Mouse (Mus musculus): ENCODE measurements around the gene Dars2. TPM values are rescaled to one million over a fixed set of nuclear protein-coding genes. Genes with fewer than 3 reads are reported as not detected.
"Not testable (repeated sequence)": the region's sequence is repeated elsewhere in the genome, so short reads cannot be mapped to it uniquely, and the experiment has no call there.

Gene Dars2
- polyA plus RNA-seq, 1 experiment from 2014 or later = 8.5 TPM

DNA sequence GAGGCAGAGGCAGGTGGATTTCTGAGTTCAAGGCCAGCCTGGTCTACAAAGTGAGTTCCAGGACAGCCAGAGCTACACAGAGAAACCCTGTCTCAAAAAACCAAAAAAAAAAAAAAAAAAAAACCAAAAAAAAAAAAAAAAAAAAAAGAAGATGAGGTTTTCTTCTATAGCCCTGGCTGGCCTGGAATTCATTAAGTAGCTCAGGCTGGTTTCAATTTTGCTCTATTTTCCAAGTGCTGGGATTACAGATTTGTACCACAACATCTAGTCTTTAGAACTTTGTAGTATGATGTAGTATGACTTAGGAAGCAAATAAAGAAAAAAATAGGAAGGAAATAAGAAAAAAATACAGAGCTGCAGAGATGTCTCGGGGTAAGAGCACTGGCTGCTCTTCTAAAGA lies 42.0 kb downstream of the Dars2 start:
- H3K36me3 ChIP-seq (ENCODE audit: inconsistent target); H3K27ac ChIP-seq; H3K79me2 ChIP-seq (ENCODE audit: inconsistent target); H3K4me3 ChIP-seq (ENCODE audit: inconsistent target): not testable (repeated sequence)
- WGBS (ENCODE audit: missing documents) = 64% methylated on average over 1 of the region's 1 CpGs

DNA sequence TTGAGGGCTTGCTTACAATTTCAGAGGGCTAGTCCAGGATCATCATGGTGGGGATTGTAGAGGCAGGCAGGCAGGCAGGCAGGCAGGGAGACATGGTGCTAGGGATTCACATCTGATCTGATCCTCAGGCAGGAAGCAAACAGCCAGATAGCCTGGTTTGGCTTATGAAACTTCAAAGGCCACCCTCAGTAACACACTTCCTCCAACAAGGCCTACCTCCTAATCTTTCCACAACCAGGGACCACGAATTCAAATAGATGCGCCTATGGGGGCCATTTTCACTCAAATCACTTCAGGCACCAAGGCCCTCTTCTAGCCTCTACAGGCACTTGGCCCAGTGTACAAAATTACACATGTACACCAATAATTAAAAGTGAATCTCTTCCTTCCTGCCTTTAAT lies 43.3 kb downstream of the Dars2 start:
- Histone ChIP-seq H3K4me3 (ENCODE audit: inconsistent target) (no peak overlapping the region), H3K36me3 (ENCODE audit: inconsistent target) (peaks cover 8% of the 10 kb centered on the region; the same call in 1 of the 2 replicates), H3K79me2 (ENCODE audit: inconsistent target) (no peaks in the 10 kb centered on the region), H3K27ac (no peak overlapping the region)
- WGBS (ENCODE audit: missing documents) = 78% methylated on average over 2 of the region's 2 CpGs

DNA sequence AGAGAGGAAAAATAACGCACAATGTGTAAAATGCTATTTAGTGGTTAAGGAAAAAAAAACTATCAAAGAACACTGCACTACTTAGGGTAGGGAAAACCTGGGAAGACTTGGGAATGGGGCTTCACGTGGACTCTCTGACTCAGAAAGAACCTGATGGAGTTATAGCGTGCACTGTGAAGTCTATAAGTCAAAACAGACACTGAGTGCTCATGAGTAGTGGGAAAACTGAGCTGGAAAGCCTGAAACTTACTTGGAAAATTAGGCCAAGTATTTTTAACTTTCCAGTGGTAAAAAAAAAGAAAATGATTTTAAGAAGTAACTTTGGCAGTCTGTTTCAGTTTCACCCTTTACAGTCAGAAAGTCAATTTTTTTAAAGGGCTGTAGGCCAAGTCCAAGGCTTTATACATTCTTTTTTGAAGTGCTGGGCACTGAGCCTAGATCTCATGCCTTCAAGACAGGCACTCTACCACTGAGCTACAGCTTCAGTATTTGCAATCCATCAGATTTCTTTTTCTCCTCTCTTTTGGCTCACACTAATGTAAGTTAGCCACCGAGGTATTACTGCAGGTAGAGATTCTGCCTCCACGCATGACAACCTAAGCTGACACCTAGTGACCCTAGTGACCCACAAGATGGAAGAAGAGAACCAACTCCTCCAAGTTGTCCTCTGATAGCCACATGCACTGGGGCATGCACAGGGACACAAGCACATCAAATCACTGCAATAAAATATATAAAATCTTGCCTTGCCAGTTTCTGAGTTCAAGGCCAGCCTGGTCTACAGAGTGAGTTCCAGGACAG lies 44.8 kb downstream of the Dars2 start:
- WGBS (ENCODE audit: missing documents) = 94% methylated on average over 5 of the region's 5 CpGs
- H3K36me3 ChIP-seq (ENCODE audit: inconsistent target) = peaks cover 5% of the 10 kb centered on the region; the same call in 1 of the 2 replicates
- H3K27ac ChIP-seq = no peak overlapping the region
- no peaks in the 10 kb centered on the region for H3K79me2 ChIP-seq (ENCODE audit: inconsistent target)
- no peak overlapping the region for H3K4me3 ChIP-seq (ENCODE audit: inconsistent target)

DNA sequence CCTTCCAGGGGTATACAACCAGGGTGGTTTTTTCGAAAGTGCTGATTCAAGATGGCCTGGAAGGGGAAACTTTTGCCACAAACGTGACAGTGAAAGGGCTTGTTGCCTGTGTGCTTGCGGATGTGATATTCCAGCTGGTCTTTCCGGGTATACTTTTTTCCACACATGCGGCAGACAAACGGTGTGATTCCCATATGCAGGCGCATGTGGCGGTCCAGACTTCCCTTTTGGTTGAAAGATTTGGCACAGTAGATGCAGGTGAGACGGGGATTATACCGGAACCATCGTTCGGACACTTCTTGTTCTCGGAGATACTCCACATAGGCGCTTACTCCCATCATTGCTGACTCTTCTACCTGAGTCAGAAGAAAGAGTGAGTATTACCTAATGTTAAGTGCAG lies 50.4 kb downstream of the Dars2 start:
- Histone ChIP-seq H3K4me3 (ENCODE audit: inconsistent target) (no peak overlapping the region), H3K36me3 (ENCODE audit: inconsistent target) (peaks cover 15% of the 10 kb centered on the region; the same call in 1 of the 2 replicates), H3K27ac (no peak overlapping the region), H3K79me2 (ENCODE audit: inconsistent target) (no peaks in the 10 kb centered on the region)
- WGBS (ENCODE audit: missing documents) = 93% methylated on average over 14 of the region's 14 CpGs

DNA sequence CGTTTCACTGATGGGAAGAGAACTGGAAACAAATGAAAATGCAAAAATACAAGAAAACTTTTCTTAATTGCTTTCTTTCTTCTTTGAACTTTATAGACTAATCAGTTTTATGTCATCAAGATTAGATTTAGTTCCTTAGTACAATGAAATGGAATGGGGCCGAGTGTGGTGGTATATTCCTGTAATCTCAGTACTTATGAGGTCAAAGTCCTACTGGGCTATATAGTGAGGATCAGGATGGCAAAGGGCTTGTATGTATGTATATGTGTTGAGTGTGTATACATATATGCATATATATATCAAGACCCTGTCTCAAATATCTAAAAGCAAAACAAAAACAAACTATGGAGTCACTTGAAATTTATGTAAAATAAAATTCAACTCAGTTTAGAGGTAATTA lies 54.1 kb downstream of the Dars2 start:
- peaks cover 19% of the 10 kb centered on the region; the same call in 1 of the 2 replicates for H3K36me3 ChIP-seq (ENCODE audit: inconsistent target)
- H3K27ac ChIP-seq = no peak overlapping the region
- H3K79me2 ChIP-seq (ENCODE audit: inconsistent target) = no peaks in the 10 kb centered on the region
- WGBS (ENCODE audit: missing documents) = 100% methylated on average over 2 of the region's 2 CpGs
- H3K4me3 ChIP-seq (ENCODE audit: inconsistent target) = no peak overlapping the region

DNA sequence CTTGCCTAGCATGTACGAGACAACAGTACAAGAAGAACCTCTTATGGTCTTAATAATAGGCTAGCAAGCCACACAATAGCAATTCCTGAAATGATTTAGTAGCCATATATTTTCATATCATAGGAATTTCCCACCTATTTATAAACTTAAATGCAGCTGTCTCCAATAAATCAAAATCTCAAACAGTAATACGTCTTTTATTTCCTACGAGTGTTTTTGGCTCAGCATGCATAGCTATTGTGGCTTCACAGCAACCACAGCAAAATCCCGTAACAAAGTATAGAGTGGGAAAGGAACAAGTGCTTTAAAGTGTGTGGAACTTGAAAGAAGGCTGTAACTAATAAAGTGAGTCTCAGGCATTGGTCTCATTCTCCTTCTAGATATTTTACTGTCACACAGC lies 60.0 kb downstream of the Dars2 start:
- H3K36me3 ChIP-seq (ENCODE audit: inconsistent target) = peaks cover 4% of the 10 kb centered on the region; the same call in 1 of the 2 replicates
- H3K27ac ChIP-seq = no peak overlapping the region
- H3K79me2 ChIP-seq (ENCODE audit: inconsistent target) = no peaks in the 10 kb centered on the region
- H3K4me3 ChIP-seq (ENCODE audit: inconsistent target) = no peak overlapping the region
- 90% methylated on average over 4 of the region's 4 CpGs for WGBS (ENCODE audit: missing documents)

DNA sequence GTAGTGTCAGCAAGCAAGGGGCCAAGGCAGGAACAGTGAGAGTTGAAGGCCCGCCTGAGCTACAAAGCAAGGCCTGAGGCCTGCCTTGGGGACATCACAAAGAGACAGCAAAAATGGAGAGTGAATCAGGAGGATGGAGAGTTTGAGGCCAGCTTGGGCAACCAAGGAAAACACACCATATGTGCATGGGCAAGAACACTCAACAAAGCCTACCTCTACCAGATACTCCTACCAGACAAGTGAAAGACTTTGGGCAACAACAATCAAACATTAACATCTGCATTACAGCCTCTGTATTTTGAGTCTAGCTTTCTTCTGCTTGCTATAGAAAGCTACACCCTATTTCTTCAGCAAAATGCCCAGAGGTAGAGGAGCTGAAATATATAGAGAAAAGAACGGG lies 62.4 kb downstream of the Dars2 start:
- H3K79me2 ChIP-seq (ENCODE audit: inconsistent target) = no peaks in the 10 kb centered on the region
- H3K27ac ChIP-seq = no peak overlapping the region
- WGBS (ENCODE audit: missing documents) = 89% methylated on average over 2 of the region's 2 CpGs
- H3K4me3 ChIP-seq (ENCODE audit: inconsistent target) = no peak overlapping the region
- peaks cover 4% of the 10 kb centered on the region; the same call in 1 of the 2 replicates for H3K36me3 ChIP-seq (ENCODE audit: inconsistent target)

DNA sequence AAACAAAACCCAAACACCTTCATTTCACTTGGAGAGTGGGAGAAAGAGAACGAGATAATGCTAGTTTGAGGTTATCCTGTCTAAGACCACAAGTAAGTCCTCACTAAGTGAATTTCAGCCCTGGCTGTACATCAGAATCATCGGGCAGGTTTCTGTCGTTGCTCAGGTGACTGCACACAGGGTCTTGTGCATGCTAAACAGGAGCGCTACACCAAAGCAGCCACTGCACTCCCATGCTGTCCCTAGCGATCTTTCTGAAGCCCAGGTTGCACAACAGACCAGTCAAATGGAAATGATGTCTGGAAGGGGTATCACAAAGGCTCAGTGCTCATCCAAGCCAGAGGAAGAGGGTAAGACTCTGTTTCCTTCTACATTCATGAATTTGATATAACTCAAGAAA lies 64.0 kb downstream of the Dars2 start:
- Histone ChIP-seq H3K79me2 (ENCODE audit: inconsistent target) (no peaks in the 10 kb centered on the region), H3K27ac (no peak overlapping the region), H3K4me3 (ENCODE audit: inconsistent target) (no peak overlapping the region), H3K36me3 (ENCODE audit: inconsistent target) (no peaks in the 10 kb centered on the region)
- WGBS (ENCODE audit: missing documents) = 91% methylated on average over 5 of the region's 5 CpGs

DNA sequence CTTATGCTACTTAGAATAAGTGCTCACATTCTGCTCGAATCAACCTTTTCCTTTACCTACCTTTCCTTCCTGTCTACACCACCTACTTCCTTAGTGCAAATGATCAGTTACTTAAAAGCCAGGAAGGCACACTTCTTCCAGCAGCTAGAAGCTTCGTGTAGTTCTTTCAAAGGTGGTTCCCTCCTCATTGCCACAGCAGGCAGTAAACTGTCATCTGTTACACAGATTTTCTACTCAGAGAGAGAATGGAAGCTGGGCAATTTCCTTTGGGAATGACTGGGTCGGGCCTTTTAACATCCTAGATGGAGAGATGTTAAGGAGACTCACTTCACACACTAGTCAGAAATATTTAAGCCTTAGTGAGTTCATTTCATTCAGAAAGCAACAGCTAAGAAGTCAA lies 64.9 kb downstream of the Dars2 start:
- no peaks in the 10 kb centered on the region for H3K79me2 ChIP-seq (ENCODE audit: inconsistent target)
- no peak overlapping the region for H3K4me3 ChIP-seq (ENCODE audit: inconsistent target)
- WGBS (ENCODE audit: missing documents) = 49% methylated on average over 3 of the region's 3 CpGs
- no peaks in the 10 kb centered on the region for H3K36me3 ChIP-seq (ENCODE audit: inconsistent target)
- H3K27ac ChIP-seq = no peak overlapping the region

DNA sequence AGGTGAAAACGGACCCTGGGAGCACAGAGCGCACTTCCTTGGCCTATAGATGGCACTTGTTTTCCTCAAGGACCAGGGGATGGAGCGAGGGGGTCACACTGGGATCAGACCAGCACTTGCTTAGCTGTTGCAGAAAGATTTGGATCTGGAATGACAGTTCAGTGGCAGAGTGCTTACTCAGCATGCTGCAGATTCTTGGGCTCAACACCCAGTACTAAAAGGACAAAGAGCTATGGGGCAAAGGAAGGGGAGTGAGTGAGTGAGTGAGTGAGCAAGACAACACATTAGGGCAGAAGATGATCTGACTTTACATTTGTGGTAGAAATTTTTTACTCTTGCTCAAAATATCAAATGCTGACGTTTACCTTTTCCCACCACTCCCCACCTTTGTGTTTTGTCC lies 65.5 kb downstream of the Dars2 start:
- 92% methylated on average over 4 of the region's 4 CpGs for WGBS (ENCODE audit: missing documents)
- Histone ChIP-seq H3K36me3 (ENCODE audit: inconsistent target) (no peaks in the 10 kb centered on the region), H3K27ac (no peak overlapping the region), H3K79me2 (ENCODE audit: inconsistent target) (no peaks in the 10 kb centered on the region), H3K4me3 (ENCODE audit: inconsistent target) (no peak overlapping the region)

DNA sequence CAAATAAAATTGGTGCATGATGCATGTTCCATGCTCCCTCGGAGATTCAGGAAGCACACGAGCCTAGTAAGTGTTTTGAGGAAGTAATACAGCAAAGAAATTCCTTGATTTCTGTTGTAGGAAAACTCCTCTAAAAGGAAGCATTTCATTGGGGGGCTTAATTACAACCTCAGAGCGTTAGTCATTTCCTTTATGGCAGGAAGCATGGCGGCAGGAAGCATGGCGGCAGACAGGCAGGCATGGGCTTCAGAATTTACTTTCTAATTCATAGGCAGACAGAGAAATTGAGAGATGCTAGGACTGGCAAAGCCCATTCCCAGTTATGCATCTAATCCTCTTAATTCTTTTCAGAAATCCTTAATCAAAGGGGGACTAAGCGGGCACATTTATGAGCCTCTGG lies 76.6 kb downstream of the Dars2 start:
- no peak overlapping the region for H3K27ac ChIP-seq
- H3K79me2 ChIP-seq (ENCODE audit: inconsistent target) = no peaks in the 10 kb centered on the region
- 41% methylated on average over 6 of the region's 6 CpGs for WGBS (ENCODE audit: missing documents)
- H3K36me3 ChIP-seq (ENCODE audit: inconsistent target) = no peaks in the 10 kb centered on the region
- no peak overlapping the region for H3K4me3 ChIP-seq (ENCODE audit: inconsistent target)

Other genes starting within 250 kb of the Dars2 start
- gene Rc3h1, start 164.2 kb downstream of the Dars2 start, polyA plus RNA-seq (2018) = 7.5 to 11.7 TPM (median 10.8 TPM) in 3 replicates
- 0.33 to 0.57 TPM (median 0.42 TPM) in 3 replicates for gene Serpinc1, start 92.1 kb downstream of the Dars2 start, polyA plus RNA-seq (2018)
- 2.0 to 2.4 TPM (median 2.2 TPM) in 3 replicates for gene Zbtb37, start 35.8 kb downstream of the Dars2 start, polyA plus RNA-seq (2018)
- gene Cenpl, start 55 bp upstream of the Dars2 start, polyA plus RNA-seq (2018) = 2.2 to 6.6 TPM (median 3.5 TPM) in 3 replicates
- gene Klhl20, start 60.9 kb upstream of the Dars2 start, polyA plus RNA-seq (2018) = 16.1 to 18.8 TPM (median 16.2 TPM) in 3 replicates
- not detected in 3 replicates for gene Ankrd45, start 72.0 kb upstream of the Dars2 start, polyA plus RNA-seq (2018)
- not detected in 3 replicates for gene Tex50, start 88.7 kb upstream of the Dars2 start, polyA plus RNA-seq (2018)
- 55.2 to 86.2 TPM (median 66.0 TPM) in 3 replicates for gene Prdx6, start 180.6 kb upstream of the Dars2 start, polyA plus RNA-seq (2018)

Measured in macrophage (primary cell).